Comparison of ENCODE assay signal across 8 mouse cellular contexts in genomic region chr4:82503274-82504014, GRCm38 (mm10).
DNase-seq lines count a peak whose midpoint lies in the region; ATAC-seq lines count a peak whose summit lies in the region.

No protein-coding gene starts in this region.

- H3K9ac ChIP-seq in kidney, embryonic 14.5 days (ENCODE audit: low read depth, low read length) = peak overlapping the region; percentile 97
- H3K9ac ChIP-seq in embryonic facial prominence, embryonic 11.5 days (replicated peaks; ENCODE audit: low read length) = peak overlapping the region; percentile 22; the same call in 1 of the 2 replicates
- H3K9ac ChIP-seq in hindbrain, embryonic 15.5 days = peak overlapping the region; percentile 83
- peak overlapping the region; percentile 92 for H3K9ac ChIP-seq in midbrain, embryonic 14.5 days (replicated peaks; ENCODE audit: low read length)

- peaks cover 8% of the 10 kb centered on the region; the same call in 1 of the 2 replicates for H3K27me3 ChIP-seq in kidney, embryonic 14.5 days (ENCODE audit: control insufficient read depth, insufficient read depth, low read length)
- H3K27me3 ChIP-seq in embryonic facial prominence, embryonic 11.5 days (ENCODE audit: control insufficient read depth, insufficient read depth, low read length) = no peaks in the 10 kb centered on the region
- H3K27me3 ChIP-seq in hindbrain, embryonic 15.5 days = 0 out of 2 replicates have a peak, but pooled peaks cover 5% of the 10 kb centered on the region
- peaks cover 3% of the 10 kb centered on the region; the same call in 1 of the 2 replicates for H3K27me3 ChIP-seq in midbrain, embryonic 14.5 days (ENCODE audit: control insufficient read depth, insufficient read depth, low read length)

- H3K27ac ChIP-seq in kidney, embryonic 14.5 days (ENCODE audit: low read depth, low read length) = no peak overlapping the region; the same call in 1 of the 2 replicates
- no peak overlapping the region for H3K27ac ChIP-seq in embryonic facial prominence, embryonic 11.5 days (replicated peaks; ENCODE audit: low read depth, low read length)
- peak overlapping the region; percentile 100 for H3K27ac ChIP-seq in hindbrain, embryonic 15.5 days (replicated peaks)
- peak overlapping the region; percentile 96 for H3K27ac ChIP-seq in midbrain, embryonic 14.5 days (replicated peaks; ENCODE audit: low read depth, low read length)

- H3K4me2 ChIP-seq in kidney, embryonic 14.5 days (replicated peaks; ENCODE audit: low read depth, low read length) = peak overlapping the region; percentile 66
- H3K4me2 ChIP-seq in embryonic facial prominence, embryonic 11.5 days (ENCODE audit: low read depth, low read length) = peak overlapping the region; percentile 51
- peak overlapping the region; percentile 100 for H3K4me2 ChIP-seq in hindbrain, embryonic 15.5 days
- H3K4me2 ChIP-seq in midbrain, embryonic 14.5 days (ENCODE audit: low read length) = peak overlapping the region; percentile 98

- WGBS in kidney, embryonic 14.5 days = 21% methylated on average over 8 of the region's 8 CpGs
- WGBS in embryonic facial prominence, embryonic 11.5 days = 22% methylated on average over 8 of the region's 8 CpGs
- 18% methylated on average over 8 of the region's 8 CpGs for WGBS in hindbrain, embryonic 15.5 days
- 17% methylated on average over 8 of the region's 8 CpGs for WGBS in midbrain, embryonic 14.5 days

- H3K36me3 ChIP-seq in kidney, embryonic 14.5 days (ENCODE audit: control insufficient read depth, insufficient read depth, low read length) = no peaks in the 10 kb centered on the region
- no peaks in the 10 kb centered on the region for H3K36me3 ChIP-seq in embryonic facial prominence, embryonic 11.5 days (replicated peaks; ENCODE audit: control insufficient read depth, insufficient read depth, low read depth, low read length)
- no peaks in the 10 kb centered on the region for H3K36me3 ChIP-seq in hindbrain, embryonic 15.5 days
- H3K36me3 ChIP-seq in midbrain, embryonic 14.5 days (ENCODE audit: control insufficient read depth, insufficient read depth, low read length) = no peaks in the 10 kb centered on the region

- no peaks in the 10 kb centered on the region for H3K9me3 ChIP-seq in kidney, embryonic 14.5 days (ENCODE audit: control insufficient read depth, low read length)
- H3K9me3 ChIP-seq in embryonic facial prominence, embryonic 11.5 days (replicated peaks; ENCODE audit: control insufficient read depth, low read length) = no peaks in the 10 kb centered on the region
- H3K9me3 ChIP-seq in hindbrain, embryonic 15.5 days = no peaks in the 10 kb centered on the region
- no peaks in the 10 kb centered on the region for H3K9me3 ChIP-seq in midbrain, embryonic 14.5 days (ENCODE audit: control insufficient read depth, low read length)

- peak overlapping the region; percentile 86 for H3K4me3 ChIP-seq in kidney, embryonic 14.5 days (ENCODE audit: low read length)
- H3K4me3 ChIP-seq in embryonic facial prominence, embryonic 11.5 days (ENCODE audit: low read depth, low read length) = peak overlapping the region; percentile 66
- peak overlapping the region; percentile 58 for H3K4me3 ChIP-seq in hindbrain, embryonic 15.5 days
- peak overlapping the region; percentile 72 for H3K4me3 ChIP-seq in midbrain, embryonic 14.5 days (replicated peaks; ENCODE audit: low read depth, low read length)

- no peak for DNase-seq in kidney, adult 9 months
- DNase-seq in embryonic facial prominence, embryonic 11.5 days (ENCODE audit: low spot score) = no peak
- DNase-seq in midbrain, embryonic 14.5 days = peak; percentile 39
- no peak for DNase-seq in left cerebral cortex, adult 11 months (ENCODE audit: low spot score)
- DNase-seq in spleen, postnatal 36 days (ENCODE audit: low spot score in 2 of 2) = no peak

- no peak for ATAC-seq in kidney, embryonic 14.5 days (ENCODE audit: low FRiP score, low TSS enrichment)
- no peak for ATAC-seq in embryonic facial prominence, embryonic 11.5 days (replicated peaks; ENCODE audit: insufficient number of reproducible peaks, low FRiP score, low TSS enrichment, low read depth)
- ATAC-seq in hindbrain, embryonic 15.5 days (ENCODE audit: low FRiP score, low read depth) = no peak
- ATAC-seq in midbrain, embryonic 14.5 days (ENCODE audit: low FRiP score, low TSS enrichment) = no peak
- ATAC-seq in inflammation-experienced regulatory T-cells, adult 6 months = no peak

- H3K4me1 ChIP-seq in kidney, embryonic 14.5 days (ENCODE audit: control insufficient read depth, insufficient read depth, low read length) = peaks cover 15% of the 10 kb centered on the region; the same call in 1 of the 2 replicates
- peaks cover 2% of the 10 kb centered on the region; the same call in 1 of the 2 replicates for H3K4me1 ChIP-seq in embryonic facial prominence, embryonic 11.5 days (ENCODE audit: control insufficient read depth, insufficient read depth, low read length)
- H3K4me1 ChIP-seq in hindbrain, embryonic 15.5 days (replicated peaks) = peaks cover 24% of the 10 kb centered on the region
- H3K4me1 ChIP-seq in midbrain, embryonic 14.5 days (ENCODE audit: control insufficient read depth, insufficient read depth, low read length) = 0 out of 2 replicates have a peak, but pooled peaks cover 5% of the 10 kb centered on the region

Comparison
In these comparisons a context has a peak if more than half of its experiments do, and no peak if none do; other contexts are left out.
1. H3K27ac ChIP-seq: peak in hindbrain, embryonic 15.5 days (single experiment) and midbrain, embryonic 14.5 days (single experiment); none in kidney, embryonic 14.5 days (single experiment) and embryonic facial prominence, embryonic 11.5 days (single experiment).
2. H3K9ac ChIP-seq: peak in every context shown above with its lines; median percentile 97 in kidney, embryonic 14.5 days; 92 in midbrain, embryonic 14.5 days; 83 in hindbrain, embryonic 15.5 days; 22 in embryonic facial prominence, embryonic 11.5 days.
3. Peak in every context shown above with its lines, with median percentiles within 50 percentile points of each other: H3K4me2 ChIP-seq and H3K4me3 ChIP-seq.